Mouse (Mus musculus) limb, embryonic 10.5 days (tissue): ENCODE results near the gene Gpr4. TPM values are rescaled to one million over a fixed set of nuclear protein-coding genes. Genes with fewer than 3 reads are reported as not detected.

Experiments used
- DNase-seq: peaks from one replicate; pipeline ENCODE4 v3.0.0-alpha.2; 2017; ENCODE audit warnings: low spot score
- H3K27ac ChIP-seq: fragments of 300-500 bp; sonication (generic); 2 replicates; pipeline ENCODE4 v1.5.1; 2016; ENCODE audit warnings: mild to moderate bottlenecking
- H3K27me3 ChIP-seq: fragments of 300-500 bp; sonication (generic); 2 replicates; pipeline ENCODE4 v1.6.1; 2016; ENCODE audit warnings: low read depth, mild to moderate bottlenecking; ENCODE audit not compliant: poor library complexity, severe bottlenecking
- H3K36me3 ChIP-seq: fragments of 300-500 bp; sonication (generic); 2 replicates; pipeline ENCODE4 v1.6.1; 2016; ENCODE audit warnings: mild to moderate bottlenecking, moderate library complexity
- H3K4me1 ChIP-seq: fragments of 300-500 bp; sonication (generic); 2 replicates; pipeline ENCODE4 v1.6.1; 2016
- H3K4me3 ChIP-seq: fragments of 300-500 bp; sonication (generic); 2 replicates; pipeline ENCODE4 v1.5.1; 2016; ENCODE audit warnings: mild to moderate bottlenecking, moderate library complexity
- H3K9me3 ChIP-seq: fragments of 300-500 bp; sonication (generic); replicated peaks from 2 replicates; pipeline ENCODE4 v1.6.1; 2016; ENCODE audit warnings: mild to moderate bottlenecking
- WGBS: fragments of 180-500 bp; shearing (Covaris S2); methylation state at CpG from one replicate; pipeline ENCODE4 v1.1.7; 2016; 5-methylcytosine and 5-hydroxymethylcytosine counted together
- polyA plus RNA-seq: library from polyadenylated mRNA; unstranded; fragments of >200 nt; fragmentation: Nextera tagmentation; extraction: Ambion mirVana; gene quantifications from 2 replicates; pipeline ENCODE4 v1.2.1, GENCODE M21; 2016

Gene Gpr4
- polyA plus RNA-seq, 1 experiment from 2014 or later = 8.5 TPM

DNA sequence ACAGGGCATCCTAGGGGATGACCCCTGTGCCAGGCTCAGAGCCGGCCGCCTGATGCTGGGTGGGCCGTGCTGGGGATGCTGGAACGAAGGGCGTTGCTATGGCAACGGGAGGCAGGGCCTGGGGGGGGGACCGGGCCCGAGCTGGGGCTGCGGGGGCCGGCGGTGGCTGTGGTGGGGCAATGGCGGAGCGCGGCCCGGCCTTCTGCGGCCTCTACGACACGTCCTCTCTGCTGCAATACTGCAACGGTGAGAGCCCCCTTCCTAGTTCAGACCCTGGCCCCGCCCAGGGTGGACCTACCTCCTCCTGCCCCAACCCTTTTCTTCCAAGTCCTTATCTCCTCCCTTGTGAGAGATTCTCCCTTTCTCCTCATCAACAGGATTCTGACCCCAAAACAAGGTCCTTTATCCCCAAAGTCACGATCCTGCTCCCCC is 35.8 kb upstream of the Gpr4 start:
- H3K27ac ChIP-seq = no peak overlapping the region

DNA sequence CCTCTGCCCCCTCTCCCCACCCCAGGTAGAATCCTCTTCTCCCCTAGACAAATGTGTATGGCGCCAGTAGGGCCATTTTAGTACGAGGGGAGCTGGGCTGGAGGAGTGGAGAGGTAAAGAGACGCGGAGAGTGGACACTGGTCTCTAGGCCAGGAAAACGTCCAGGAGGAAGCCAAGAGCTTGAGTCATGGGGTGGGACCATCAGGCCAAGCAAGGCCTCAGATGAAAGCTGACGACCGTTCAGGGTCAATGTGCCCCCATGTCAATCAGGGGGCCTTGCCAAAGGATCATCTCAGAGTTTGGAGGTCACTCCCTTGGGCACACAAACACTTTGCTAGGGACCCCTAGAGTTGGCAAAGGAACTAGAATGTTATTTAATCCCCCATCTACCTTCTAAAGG is 35.1 kb upstream of the Gpr4 start:
- Histone ChIP-seq H3K4me1 (peaks cover 50% of the 10 kb centered on the region), H3K27me3 (peaks cover 63% of the 10 kb centered on the region), H3K36me3 (no peaks in the 10 kb centered on the region), H3K4me3 (no peak overlapping the region), H3K27ac (no peak overlapping the region), H3K9me3 (no peaks in the 10 kb centered on the region)
- DNase-seq = no peak
- WGBS = 61% methylated on average over 7 of the region's 7 CpGs

More for the DNA sequence above, 35.8 kb upstream of the Gpr4 start:
- no peak for DNase-seq
- WGBS = 4% methylated on average over 21 of the region's 21 CpGs
- Histone ChIP-seq H3K27me3 (peaks cover 66% of the 10 kb centered on the region), H3K36me3 (no peaks in the 10 kb centered on the region), H3K9me3 (no peaks in the 10 kb centered on the region), H3K4me1 (peaks cover 43% of the 10 kb centered on the region), H3K4me3 (peak overlapping the region; percentile 47)

DNA sequence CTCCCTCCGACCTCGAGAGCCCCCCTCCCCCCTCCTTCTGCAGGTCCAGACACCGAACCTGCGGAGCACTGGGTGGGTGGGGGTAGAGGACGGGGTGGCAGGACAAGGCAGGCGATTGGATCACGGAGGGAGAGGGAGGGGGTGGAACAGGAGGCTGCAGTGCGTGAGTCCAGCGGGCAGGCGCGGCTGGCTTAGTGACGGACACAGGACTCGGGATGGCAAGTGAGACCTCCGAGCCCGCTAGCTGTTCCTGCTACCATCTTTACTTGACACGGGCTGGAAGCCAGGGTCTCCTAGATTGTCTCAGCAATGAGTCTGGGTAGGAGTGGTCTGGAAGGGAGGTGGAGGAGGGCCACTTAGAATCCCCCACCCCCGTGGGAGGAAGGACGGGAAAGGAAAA is 34.3 kb upstream of the Gpr4 start:
- WGBS = 10% methylated on average over 18 of the region's 18 CpGs
- DNase-seq = no peak
- Histone ChIP-seq H3K9me3 (no peaks in the 10 kb centered on the region), H3K4me1 (peaks cover 46% of the 10 kb centered on the region), H3K4me3 (peak overlapping the region; percentile 44), H3K27ac (no peak overlapping the region), H3K27me3 (peaks cover 63% of the 10 kb centered on the region), H3K36me3 (no peaks in the 10 kb centered on the region)

DNA sequence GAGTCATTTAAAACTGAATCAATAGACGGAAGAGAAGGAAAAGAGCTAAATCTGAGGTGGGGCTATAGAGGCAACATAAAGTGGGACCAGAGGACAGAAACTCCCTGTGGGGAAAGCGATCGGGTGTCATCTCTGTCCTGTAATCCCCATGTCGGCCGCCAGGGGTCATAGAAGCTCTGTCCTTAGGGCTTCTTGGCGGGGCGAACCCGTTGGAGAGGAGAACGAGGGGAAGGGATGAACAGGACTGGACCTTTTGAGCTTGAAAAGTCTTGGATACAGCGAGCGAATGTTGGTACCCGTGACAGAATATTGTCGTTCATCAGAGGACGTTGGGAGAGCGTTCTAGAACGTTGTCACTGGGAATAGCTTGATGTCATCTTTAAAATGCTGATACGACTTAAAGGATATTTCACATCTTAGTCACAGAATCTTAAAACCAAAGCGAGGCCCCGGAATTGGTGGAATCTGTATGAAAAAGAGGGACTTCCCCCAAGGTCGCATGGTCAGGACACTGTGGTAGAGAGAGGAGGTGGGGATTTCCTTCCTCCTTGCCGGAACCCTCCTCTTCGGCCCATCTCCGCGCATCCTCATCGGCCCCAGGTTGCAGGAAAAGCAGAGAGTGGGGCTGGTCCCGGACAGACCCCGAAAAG is 33.8 kb upstream of the Gpr4 start:
- WGBS = 8% methylated on average over 27 of the region's 27 CpGs
- peak; percentile 85 for DNase-seq
- Histone ChIP-seq H3K36me3 (peaks cover 3% of the 10 kb centered on the region), H3K27ac (no peak overlapping the region), H3K27me3 (peaks cover 63% of the 10 kb centered on the region), H3K4me1 (peaks cover 45% of the 10 kb centered on the region), H3K9me3 (no peaks in the 10 kb centered on the region), H3K4me3 (peak overlapping the region; percentile 44)

DNA sequence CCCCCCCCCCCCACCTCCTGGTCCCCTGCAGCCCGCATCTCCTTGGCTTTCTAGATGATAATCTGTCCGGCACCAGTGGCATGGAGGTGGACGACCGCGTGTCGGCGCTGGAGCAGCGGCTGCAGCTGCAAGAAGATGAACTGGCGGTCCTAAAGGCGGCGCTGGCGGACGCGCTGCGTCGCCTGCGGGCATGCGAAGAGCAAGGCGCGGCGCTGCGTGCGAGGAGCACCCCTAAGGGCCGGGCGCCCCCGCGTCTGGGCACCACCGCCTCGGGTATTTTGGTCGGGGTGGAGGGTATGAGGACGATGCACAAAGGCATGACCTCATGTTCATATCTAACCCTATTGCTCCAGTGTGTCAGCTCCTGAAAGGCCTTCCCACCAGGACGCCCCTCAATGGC is 33.2 kb upstream of the Gpr4 start:
- H3K4me3 ChIP-seq = peak overlapping the region; percentile 44
- DNase-seq = peak; percentile 80
- H3K9me3 ChIP-seq = no peaks in the 10 kb centered on the region
- 1% methylated on average over 32 of the region's 32 CpGs for WGBS
- peaks cover 63% of the 10 kb centered on the region for H3K27me3 ChIP-seq
- H3K27ac ChIP-seq = 0 out of 2 replicates have a peak overlapping the region, but pooled peaks have one; percentile 16
- H3K36me3 ChIP-seq = peaks cover 9% of the 10 kb centered on the region
- peaks cover 45% of the 10 kb centered on the region for H3K4me1 ChIP-seq

DNA sequence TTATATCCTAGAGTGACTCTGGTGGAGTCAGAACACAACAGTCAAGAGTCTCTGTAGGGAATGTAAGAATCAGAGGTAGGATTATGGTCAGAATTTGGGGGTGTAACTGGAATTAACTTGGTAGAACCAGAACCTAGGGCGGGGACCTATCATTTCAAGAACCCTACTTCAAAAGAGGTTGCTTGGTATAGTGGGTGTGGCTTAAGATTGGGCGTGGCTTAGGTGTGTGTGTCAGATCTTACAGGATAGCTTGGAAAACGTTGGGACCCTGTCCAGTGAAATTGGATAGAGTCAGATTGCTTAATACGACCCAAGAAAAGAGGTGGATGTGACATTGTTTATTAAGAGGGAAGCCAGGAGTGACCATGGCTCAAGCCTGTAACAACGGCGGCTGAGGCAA is 32.4 kb upstream of the Gpr4 start:
- 38% methylated on average over 6 of the region's 6 CpGs for WGBS
- H3K36me3 ChIP-seq = peaks cover 16% of the 10 kb centered on the region
- H3K27me3 ChIP-seq = peaks cover 59% of the 10 kb centered on the region
- H3K9me3 ChIP-seq = no peaks in the 10 kb centered on the region
- no peak for DNase-seq
- no peak overlapping the region for H3K27ac ChIP-seq
- H3K4me3 ChIP-seq = peak overlapping the region; percentile 44
- peaks cover 45% of the 10 kb centered on the region for H3K4me1 ChIP-seq

DNA sequence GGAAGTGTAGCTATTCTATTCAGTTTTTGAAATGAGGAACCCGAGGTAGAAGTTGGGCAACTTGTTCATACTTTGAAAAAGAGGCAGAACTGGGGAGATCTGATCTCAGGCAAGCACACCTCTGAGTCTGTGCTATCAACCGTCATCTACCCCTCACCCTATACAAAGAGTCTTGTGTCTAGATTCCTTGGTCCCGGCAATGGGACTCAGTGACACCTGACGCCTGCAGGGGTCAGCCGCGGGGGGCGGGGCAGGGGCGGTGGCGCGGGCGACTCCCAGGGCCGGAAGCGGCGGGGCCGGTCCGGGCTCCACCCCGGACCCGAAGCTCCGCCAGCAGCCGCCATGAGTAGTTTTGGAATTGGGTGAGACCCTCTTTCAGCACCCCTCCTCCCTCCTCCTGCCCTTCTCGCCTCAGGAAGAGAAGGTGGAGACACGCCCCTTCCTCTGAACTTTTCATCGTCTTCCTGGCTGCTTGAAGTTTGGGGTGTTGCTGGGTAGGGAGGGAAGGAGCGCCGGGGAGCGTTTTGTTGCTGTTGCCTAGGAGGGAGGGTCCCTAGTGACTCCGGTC is 31.4 kb upstream of the Gpr4 start:
- peaks cover 45% of the 10 kb centered on the region for H3K4me1 ChIP-seq
- peaks cover 49% of the 10 kb centered on the region for H3K27me3 ChIP-seq

DNA sequence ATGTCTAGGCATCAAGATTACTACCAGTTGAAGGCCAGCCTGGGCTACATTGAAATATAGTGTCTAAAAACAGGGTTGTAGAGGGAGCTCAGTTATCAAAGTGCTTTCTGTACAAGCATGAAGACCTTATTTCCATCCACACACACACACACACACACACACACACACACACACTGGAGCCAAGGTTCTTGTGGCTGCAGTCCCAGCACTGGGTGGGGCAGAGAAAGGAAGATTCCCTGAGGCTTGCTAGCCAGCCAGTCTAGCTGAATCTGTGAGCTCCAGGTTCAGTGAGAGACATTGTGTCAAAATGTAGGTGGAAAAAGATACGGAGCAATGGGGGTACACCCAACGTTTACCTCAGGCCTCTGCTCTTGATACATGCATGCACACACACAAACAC is 28.1 kb upstream of the Gpr4 start:
- Histone ChIP-seq H3K27me3 (peaks cover 16% of the 10 kb centered on the region), H3K9me3 (no peaks in the 10 kb centered on the region), H3K4me3 (no peak overlapping the region), H3K4me1 (peaks cover 26% of the 10 kb centered on the region), H3K36me3 (peaks cover 50% of the 10 kb centered on the region), H3K27ac (no peak overlapping the region)
- 98% methylated on average over 2 of the region's 2 CpGs for WGBS
- no peak for DNase-seq

More for the DNA sequence above, 31.4 kb upstream of the Gpr4 start:
- 1% methylated on average over 27 of the region's 27 CpGs for WGBS
- H3K4me3 ChIP-seq = peak overlapping the region; percentile 69
- H3K9me3 ChIP-seq = no peaks in the 10 kb centered on the region
- peaks cover 22% of the 10 kb centered on the region for H3K36me3 ChIP-seq
- DNase-seq = peak; percentile 80
- peak overlapping the region; percentile 78 for H3K27ac ChIP-seq

DNA sequence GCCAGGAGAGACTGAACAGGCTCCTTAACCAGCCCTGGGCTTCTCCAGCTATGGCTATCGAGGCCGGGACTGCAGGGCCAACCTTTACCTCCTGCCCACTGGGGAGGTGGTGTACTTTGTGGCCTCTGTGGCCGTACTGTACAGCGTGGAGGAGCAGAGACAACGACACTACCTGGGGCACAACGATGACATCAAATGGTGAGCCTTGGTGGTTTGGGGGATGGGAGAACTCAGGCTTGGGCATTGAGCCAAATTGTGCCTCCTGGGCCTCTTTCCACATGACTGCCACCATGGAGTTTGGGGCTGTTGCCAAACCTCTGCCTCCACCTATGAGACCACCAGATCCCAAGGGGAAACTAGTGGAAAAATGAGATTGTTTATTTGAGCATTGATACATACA is 27.6 kb upstream of the Gpr4 start:
- Histone ChIP-seq H3K4me1 (peaks cover 21% of the 10 kb centered on the region), H3K9me3 (no peaks in the 10 kb centered on the region), H3K27ac (no peak overlapping the region), H3K4me3 (no peak overlapping the region), H3K27me3 (peaks cover 11% of the 10 kb centered on the region), H3K36me3 (peaks cover 51% of the 10 kb centered on the region)
- no peak for DNase-seq
- 91% methylated on average over 6 of the region's 6 CpGs for WGBS

DNA sequence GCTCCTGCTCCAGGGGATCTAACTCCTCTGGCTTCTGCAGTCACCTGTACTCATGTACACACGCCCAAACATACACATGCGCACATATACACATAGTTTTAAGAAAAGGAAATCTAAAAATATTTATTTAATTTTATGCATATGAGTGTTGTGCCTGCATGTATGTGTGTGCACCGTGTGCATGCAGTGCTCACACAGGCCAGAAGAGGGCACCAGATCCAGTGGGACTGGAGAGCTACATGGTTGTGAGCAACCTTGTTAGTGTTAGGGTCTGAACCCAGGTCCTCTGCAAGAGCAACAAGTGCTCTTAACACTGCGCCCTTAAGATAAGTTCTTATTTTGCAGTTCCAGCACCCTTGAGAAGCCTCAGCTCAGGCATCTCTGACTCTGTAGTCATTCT is 17.7 kb upstream of the Gpr4 start:
- no peaks in the 10 kb centered on the region for H3K9me3 ChIP-seq
- no peak overlapping the region for H3K27ac ChIP-seq
- no peaks in the 10 kb centered on the region for H3K4me1 ChIP-seq
- H3K27me3 ChIP-seq = no peaks in the 10 kb centered on the region
- H3K36me3 ChIP-seq = peaks cover 82% of the 10 kb centered on the region
- DNase-seq = no peak
- WGBS = 96% methylated on average over 4 of the region's 4 CpGs
- H3K4me3 ChIP-seq = no peak overlapping the region

DNA sequence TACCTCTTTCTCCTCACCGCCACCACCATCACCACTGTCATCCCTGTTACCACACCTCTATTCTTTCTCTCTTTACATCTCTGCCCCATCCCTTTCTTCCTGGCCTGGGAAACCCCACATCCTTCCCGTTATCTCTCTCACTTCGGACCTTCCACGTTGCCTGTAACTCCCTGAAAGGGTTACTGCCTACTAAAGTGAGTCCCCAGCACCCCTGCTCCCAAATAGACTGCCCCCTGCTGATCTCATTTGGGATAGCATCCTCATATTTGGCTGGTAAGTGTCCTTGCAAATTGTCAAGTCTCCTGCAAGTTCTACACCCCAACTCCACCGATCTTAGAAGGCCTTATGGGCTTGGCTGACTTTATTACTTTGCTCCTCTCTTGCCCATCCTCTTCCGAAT is 15.7 kb upstream of the Gpr4 start:
- DNase-seq = no peak
- H3K27me3 ChIP-seq = no peaks in the 10 kb centered on the region
- H3K36me3 ChIP-seq = peaks cover 79% of the 10 kb centered on the region
- H3K9me3 ChIP-seq = no peaks in the 10 kb centered on the region
- WGBS = 65% methylated on average over 6 of the region's 6 CpGs
- no peak overlapping the region for H3K4me3 ChIP-seq
- H3K27ac ChIP-seq = no peak overlapping the region
- no peaks in the 10 kb centered on the region for H3K4me1 ChIP-seq

DNA sequence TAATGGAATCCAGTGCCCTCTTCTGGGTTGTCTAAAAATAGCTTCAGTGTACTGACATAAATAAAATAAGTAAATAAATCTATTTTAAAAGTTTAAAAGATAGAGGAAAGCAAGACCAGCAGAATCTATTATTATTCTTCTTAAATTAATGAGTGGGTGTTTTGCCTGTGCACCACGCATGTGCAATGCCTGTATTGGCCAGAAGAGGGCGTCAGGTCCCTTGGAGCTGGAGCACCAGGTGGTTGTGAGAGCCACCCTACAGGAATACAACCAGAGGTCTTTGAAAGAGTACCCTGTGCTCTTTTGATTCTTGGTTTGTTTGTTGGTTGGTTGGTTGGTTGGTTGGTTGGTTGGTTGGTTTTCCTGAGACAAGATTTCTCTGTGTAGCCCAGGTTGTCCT is 14.4 kb upstream of the Gpr4 start:
- Histone ChIP-seq H3K36me3 (peaks cover 81% of the 10 kb centered on the region), H3K4me3 (no peak overlapping the region), H3K9me3 (no peaks in the 10 kb centered on the region), H3K27me3 (no peaks in the 10 kb centered on the region), H3K27ac (no peak overlapping the region), H3K4me1 (no peaks in the 10 kb centered on the region)
- WGBS = 31% methylated on average over 2 of the region's 2 CpGs
- no peak for DNase-seq

DNA sequence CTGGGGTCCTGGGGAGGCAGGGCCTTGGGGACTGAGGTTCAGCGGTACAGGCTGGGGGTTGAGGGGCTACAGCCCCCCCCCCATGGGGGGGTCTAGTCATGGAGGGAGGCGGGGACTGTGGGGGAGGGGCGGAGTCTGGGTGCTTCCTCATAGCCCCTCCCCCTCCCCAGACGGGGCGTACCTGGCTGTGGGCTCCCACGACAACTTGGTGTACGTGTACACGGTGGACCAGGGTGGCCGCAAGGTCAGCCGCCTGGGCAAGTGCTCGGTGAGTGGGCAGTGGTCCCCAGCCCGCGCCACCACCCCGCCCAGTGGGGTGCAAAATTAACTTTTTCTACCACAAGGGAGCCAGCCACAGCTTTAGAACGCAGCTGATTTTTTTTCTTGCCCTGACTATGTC is 10.7 kb upstream of the Gpr4 start:
- DNase-seq = no peak
- peaks cover 77% of the 10 kb centered on the region for H3K36me3 ChIP-seq
- no peak overlapping the region for H3K4me3 ChIP-seq
- no peaks in the 10 kb centered on the region for H3K9me3 ChIP-seq
- no peak overlapping the region for H3K27ac ChIP-seq
- WGBS = 65% methylated on average over 14 of the region's 15 CpGs
- H3K27me3 ChIP-seq = no peaks in the 10 kb centered on the region
- no peaks in the 10 kb centered on the region for H3K4me1 ChIP-seq
